Mouse (Mus musculus): ENCODE measurements around the gene Lrpap1. TPM values are rescaled to one million over a fixed set of nuclear protein-coding genes. Genes with fewer than 3 reads are reported as not detected.

Lrpap1 gene
- polyA plus RNA-seq, 1 experiment from 2014 or later: 47.7 TPM

DNA sequence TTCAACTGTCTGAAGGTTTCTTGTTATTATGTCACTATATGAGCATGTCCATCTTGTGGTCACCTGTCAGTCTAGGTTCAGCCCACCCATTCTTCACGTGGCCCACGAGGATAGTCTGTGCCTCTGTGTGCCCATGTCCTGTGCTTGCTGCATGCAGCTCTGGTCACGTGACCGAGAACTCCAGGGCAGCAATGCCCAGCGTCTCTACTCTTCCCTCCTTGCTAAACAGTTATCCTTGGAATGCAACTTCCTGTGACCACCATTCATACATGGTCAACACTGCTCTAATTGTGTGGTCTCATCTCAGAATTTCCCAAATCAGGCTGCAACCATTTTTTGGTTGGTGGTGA, 16.0 kb downstream of the Lrpap1 start:
- no peaks in the 10 kb centered on the region for H3K9me3 ChIP-seq (ENCODE audit: control insufficient read depth)
- H3K36me3 ChIP-seq (ENCODE audit: control insufficient read depth, insufficient read depth): peaks cover 29% of the 10 kb centered on the region
- ATAC-seq: no peak
- 67% methylated on average over 5 of the region's 5 CpGs for WGBS
- H3K27me3 ChIP-seq (replicated peaks; ENCODE audit: control insufficient read depth, insufficient read depth, low read length): no peaks in the 10 kb centered on the region
- no peaks in the 10 kb centered on the region for H3K4me1 ChIP-seq (replicated peaks; ENCODE audit: control insufficient read depth, insufficient read depth, low read length)
- no peak overlapping the region for H3K9ac ChIP-seq (ENCODE audit: low read depth, low read length)
- no peak overlapping the region for H3K4me3 ChIP-seq (ENCODE audit: low read depth, low read length)
- H3K27ac ChIP-seq (ENCODE audit: low read depth, low read length): no peak overlapping the region
- H3K4me2 ChIP-seq (replicated peaks; ENCODE audit: low read depth): no peak overlapping the region
- TF ChIP-seq CTCF (IDR thresholded peaks at IDR 0.05; ENCODE audit: low read depth): no peak

DNA sequence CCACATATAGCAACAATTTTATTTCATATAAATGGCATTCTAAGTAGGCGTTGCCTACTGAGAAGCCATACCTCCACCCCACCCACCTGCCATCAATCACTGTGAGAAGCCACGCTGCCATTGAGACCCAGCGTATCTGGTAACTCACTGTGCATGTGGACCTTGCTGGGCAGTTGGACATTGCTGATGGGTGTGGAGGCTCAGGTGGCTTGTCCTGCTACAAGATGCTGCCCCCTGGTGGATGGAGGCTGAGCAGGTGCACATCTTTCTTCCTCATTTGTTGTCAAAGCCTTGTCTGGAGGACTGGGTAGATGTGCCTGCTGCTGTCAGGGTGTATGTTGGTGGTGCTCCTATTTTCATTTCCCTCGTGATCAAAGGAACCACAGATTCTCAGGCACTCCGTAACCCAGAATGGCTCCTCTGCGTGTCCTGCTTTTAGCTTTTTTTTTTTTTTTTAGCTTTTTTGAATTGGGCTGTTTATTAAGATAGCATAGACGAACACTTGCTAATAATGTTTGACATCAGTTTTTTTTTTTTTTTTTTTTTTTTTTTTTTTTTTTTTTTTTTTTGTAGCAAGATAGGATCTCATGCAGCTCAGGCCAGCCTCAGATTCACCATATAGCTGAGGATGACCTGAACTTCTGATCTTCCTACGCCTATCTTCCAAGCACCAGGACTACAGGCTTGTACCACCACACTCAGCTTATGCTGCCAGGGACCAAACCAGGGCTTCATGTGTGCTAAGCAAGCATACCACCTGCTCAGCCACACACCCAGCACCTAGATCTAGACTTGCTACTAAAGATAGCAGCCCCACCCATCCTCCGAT, 16.6 kb downstream of the Lrpap1 start:
- Histone ChIP-seq H3K27me3 (replicated peaks; ENCODE audit: control insufficient read depth, insufficient read depth, low read length) (no peaks in the 10 kb centered on the region), H3K4me3 (ENCODE audit: low read depth, low read length) (no peak overlapping the region), H3K36me3 (ENCODE audit: control insufficient read depth, insufficient read depth) (peaks cover 25% of the 10 kb centered on the region), H3K9ac (ENCODE audit: low read depth, low read length) (no peak overlapping the region), H3K27ac (ENCODE audit: low read depth, low read length) (no peak overlapping the region), H3K4me2 (replicated peaks; ENCODE audit: low read depth) (no peak overlapping the region), H3K4me1 (replicated peaks; ENCODE audit: control insufficient read depth, insufficient read depth, low read length) (no peaks in the 10 kb centered on the region), H3K9me3 (ENCODE audit: control insufficient read depth) (no peaks in the 10 kb centered on the region)
- TF ChIP-seq CTCF (IDR thresholded peaks at IDR 0.05; ENCODE audit: low read depth): peak; percentile 86
- WGBS: 60% methylated on average over 9 of the region's 9 CpGs
- ATAC-seq: no peak

GRCm38 (mm10) chr5:35084913-35085312, 20.7 kb downstream of the Lrpap1 start:
- no peak overlapping the region for H3K27ac ChIP-seq (ENCODE audit: low read depth, low read length)
- TF ChIP-seq CTCF (IDR thresholded peaks at IDR 0.05; ENCODE audit: low read depth): no peak
- H3K9ac ChIP-seq (ENCODE audit: low read depth, low read length): no peak overlapping the region
- no peak overlapping the region for H3K4me2 ChIP-seq (replicated peaks; ENCODE audit: low read depth)
- no peak overlapping the region for H3K4me3 ChIP-seq (ENCODE audit: low read depth, low read length)
- no peaks in the 10 kb centered on the region for H3K27me3 ChIP-seq (replicated peaks; ENCODE audit: control insufficient read depth, insufficient read depth, low read length)
- ATAC-seq: no peak
- no peaks in the 10 kb centered on the region for H3K4me1 ChIP-seq (replicated peaks; ENCODE audit: control insufficient read depth, insufficient read depth, low read length)
- no peaks in the 10 kb centered on the region for H3K9me3 ChIP-seq (ENCODE audit: control insufficient read depth)
- H3K36me3 ChIP-seq (ENCODE audit: control insufficient read depth, insufficient read depth): no peaks in the 10 kb centered on the region
- 76% methylated on average over 3 of the region's 3 CpGs for WGBS

GRCm38 (mm10) chr5:35079101-35079500, 26.5 kb downstream of the Lrpap1 start:
- H3K27me3 ChIP-seq (replicated peaks; ENCODE audit: control insufficient read depth, insufficient read depth, low read length): no peaks in the 10 kb centered on the region
- no peak overlapping the region for H3K4me2 ChIP-seq (replicated peaks; ENCODE audit: low read depth)
- H3K9me3 ChIP-seq (ENCODE audit: control insufficient read depth): no peaks in the 10 kb centered on the region
- no peak overlapping the region for H3K4me3 ChIP-seq (ENCODE audit: low read depth, low read length)
- TF ChIP-seq CTCF (IDR thresholded peaks at IDR 0.05; ENCODE audit: low read depth): no peak
- H3K4me1 ChIP-seq (replicated peaks; ENCODE audit: control insufficient read depth, insufficient read depth, low read length): no peaks in the 10 kb centered on the region
- no peak overlapping the region for H3K27ac ChIP-seq (ENCODE audit: low read depth, low read length)
- H3K36me3 ChIP-seq (ENCODE audit: control insufficient read depth, insufficient read depth): no peaks in the 10 kb centered on the region
- no peak for ATAC-seq
- WGBS: 46% methylated on average over 18 of the region's 18 CpGs
- no peak overlapping the region for H3K9ac ChIP-seq (ENCODE audit: low read depth, low read length)

GRCm38 (mm10) chr5:35076369-35076768, 29.2 kb downstream of the Lrpap1 start:
- H3K9me3 ChIP-seq (ENCODE audit: control insufficient read depth): no peaks in the 10 kb centered on the region
- H3K36me3 ChIP-seq (ENCODE audit: control insufficient read depth, insufficient read depth): no peaks in the 10 kb centered on the region
- H3K4me2 ChIP-seq (replicated peaks; ENCODE audit: low read depth): no peak overlapping the region
- ATAC-seq: no peak
- H3K27me3 ChIP-seq (replicated peaks; ENCODE audit: control insufficient read depth, insufficient read depth, low read length): no peaks in the 10 kb centered on the region
- TF ChIP-seq CTCF (IDR thresholded peaks at IDR 0.05; ENCODE audit: low read depth): no peak
- H3K4me3 ChIP-seq (ENCODE audit: low read depth, low read length): no peak overlapping the region
- 76% methylated on average over 1 of the region's 1 CpGs for WGBS
- no peak overlapping the region for H3K27ac ChIP-seq (ENCODE audit: low read depth, low read length)
- H3K9ac ChIP-seq (ENCODE audit: low read depth, low read length): no peak overlapping the region
- no peaks in the 10 kb centered on the region for H3K4me1 ChIP-seq (replicated peaks; ENCODE audit: control insufficient read depth, insufficient read depth, low read length)

GRCm38 (mm10) chr5:35073992-35074391, 31.6 kb downstream of the Lrpap1 start:
- Histone ChIP-seq H3K9me3 (ENCODE audit: control insufficient read depth) (no peaks in the 10 kb centered on the region), H3K4me2 (replicated peaks; ENCODE audit: low read depth) (no peak overlapping the region), H3K27ac (ENCODE audit: low read depth, low read length) (no peak overlapping the region), H3K27me3 (replicated peaks; ENCODE audit: control insufficient read depth, insufficient read depth, low read length) (no peaks in the 10 kb centered on the region), H3K4me1 (replicated peaks; ENCODE audit: control insufficient read depth, insufficient read depth, low read length) (no peaks in the 10 kb centered on the region), H3K4me3 (ENCODE audit: low read depth, low read length) (no peak overlapping the region), H3K9ac (ENCODE audit: low read depth, low read length) (no peak overlapping the region), H3K36me3 (ENCODE audit: control insufficient read depth, insufficient read depth) (no peaks in the 10 kb centered on the region)
- ATAC-seq: no peak
- no peak for TF ChIP-seq CTCF (IDR thresholded peaks at IDR 0.05; ENCODE audit: low read depth)
- 70% methylated on average over 9 of the region's 9 CpGs for WGBS
